Comparison of ENCODE assay signal across 28 mouse cellular contexts in genomic region chr4:151992091-151992490, GRCm38 (mm10). TPM values are rescaled to one million over a fixed set of nuclear protein-coding genes. Genes with fewer than 3 reads are reported as not detected.
"Had no signal": no experiment of that assay in that cellular context is flagged by ENCODE, and none has a peak within 500 bp of the region (broad histone marks: within the 10 kb centered on the region; RNA-seq: fewer than 3 reads in every experiment).

No protein-coding gene starts in this region.

- H3K9me3 ChIP-seq: embryonic facial prominence, embryonic 10.5 days; embryonic facial prominence, embryonic 12.5 days; embryonic facial prominence, embryonic 13.5 days; embryonic facial prominence, embryonic 15.5 days; forebrain, embryonic 12.5 days; forebrain, embryonic 13.5 days; forebrain, embryonic 15.5 days; heart, embryonic 10.5 days; heart, embryonic 12.5 days had no signal

- H3K9ac ChIP-seq: embryonic facial prominence, embryonic 12.5 days; embryonic facial prominence, embryonic 13.5 days; embryonic facial prominence, embryonic 15.5 days; forebrain, embryonic 12.5 days; forebrain, embryonic 15.5 days; forebrain, postnatal 0 days; heart, embryonic 12.5 days had no signal

- H3K4me3 ChIP-seq: embryonic facial prominence, embryonic 10.5 days; embryonic facial prominence, embryonic 12.5 days; embryonic facial prominence, embryonic 13.5 days; embryonic facial prominence, embryonic 15.5 days; erythroblast, embryonic 14.5 days; forebrain, embryonic 12.5 days; forebrain, embryonic 13.5 days; forebrain, embryonic 15.5 days; gastrocnemius, adult 2 months; heart, adult 2 months; heart, embryonic 10.5 days; heart, embryonic 12.5 days had no signal

- H3K4me2 ChIP-seq: embryonic facial prominence, embryonic 12.5 days; embryonic facial prominence, embryonic 13.5 days; embryonic facial prominence, embryonic 15.5 days; forebrain, embryonic 12.5 days; forebrain, embryonic 13.5 days; forebrain, embryonic 15.5 days; heart, embryonic 11.5 days; heart, embryonic 12.5 days had no signal

- H3K27ac ChIP-seq: embryonic facial prominence, embryonic 10.5 days; embryonic facial prominence, embryonic 12.5 days; embryonic facial prominence, embryonic 13.5 days; embryonic facial prominence, embryonic 15.5 days; forebrain, embryonic 12.5 days; forebrain, embryonic 13.5 days; forebrain, embryonic 15.5 days; gastrocnemius, adult 2 months; heart, adult 2 months; heart, embryonic 10.5 days had no signal

- H3K27me3 ChIP-seq: embryonic facial prominence, embryonic 12.5 days; embryonic facial prominence, embryonic 13.5 days; embryonic facial prominence, embryonic 15.5 days; forebrain, embryonic 13.5 days; forebrain, embryonic 15.5 days; heart, embryonic 12.5 days had no signal

- ATAC-seq: forebrain, embryonic 13.5 days; forebrain, embryonic 14.5 days; forebrain, embryonic 15.5 days; forebrain, embryonic 16.5 days; forebrain, postnatal 0 days had no signal

- DNase-seq: cerebellum, adult 8-10 months; cerebellum, adult 9-11 months; cerebellum, postnatal 10 days; cerebellum, postnatal 14 days; cerebellum, postnatal 25 days; cerebellum, postnatal 36 days; embryo, embryonic 11 days; forebrain, postnatal 0 days; gastrocnemius, adult 2 months; gastrocnemius, postnatal 10 days; gastrocnemius, postnatal 14 days; gastrocnemius, postnatal 25 days; gastrocnemius, postnatal 36 days; heart, adult 18-20 months had no signal

RNA-seq across cellular contexts. Expression of gene Tas1r1, which starts 46.3 kb away (rescaled TPM):
- polyA plus RNA-seq: erythroblast, embryonic 14.5 days had no signal
